Mouse (Mus musculus) kidney, postnatal 0 days (tissue): ENCODE results near the gene Zic1. TPM values are rescaled to one million over a fixed set of nuclear protein-coding genes. Genes with fewer than 3 reads are reported as not detected.

Experiments
- ATAC-seq: fragments of 200-750 bp; cut with Nextera tagmentation; replicated peaks from 2 replicates; pipeline ENCODE4 v1.8.0; 2017; ENCODE audit warnings: low read depth, moderate number of reproducible peaks, moderate TSS enrichment, moderate library complexity; ENCODE audit not compliant: low FRiP score
- DNase-seq: peaks from one replicate; pipeline ENCODE4 v3.0.0-alpha.2; 2016; ENCODE audit warnings: low spot score
- H3K27ac ChIP-seq: fragments of 300-500 bp; sonication (generic); 2 replicates; pipeline ENCODE4 v1.5.1; 2014; ENCODE audit warnings: mild to moderate bottlenecking
- H3K27me3 ChIP-seq: fragments of 300-500 bp; sonication (generic); 2 replicates; pipeline ENCODE4 v1.6.1; 2014; ENCODE audit warnings: low read length, mixed read lengths; ENCODE audit not compliant: insufficient read depth
- H3K36me3 ChIP-seq: fragments of 300-500 bp; sonication (generic); 2 replicates; pipeline ENCODE4 v1.6.1; 2014; ENCODE audit warnings: low read length, mixed read lengths; ENCODE audit not compliant: insufficient read depth
- H3K4me1 ChIP-seq: fragments of 300-500 bp; sonication (generic); replicated peaks from 2 replicates; pipeline ENCODE4 v1.6.1; 2014; ENCODE audit warnings: antibody characterized with exemption, low read length, mixed read lengths; ENCODE audit not compliant: insufficient read depth
- H3K4me2 ChIP-seq: fragments of 300-500 bp; sonication (generic); 2 replicates; pipeline ENCODE4 v1.6.1; 2014; ENCODE audit warnings: mild to moderate bottlenecking, low read length, moderate library complexity, mixed read lengths
- H3K4me3 ChIP-seq: fragments of 300-500 bp; sonication (generic); replicated peaks from 2 replicates; pipeline ENCODE4 v1.5.1; 2014; ENCODE audit warnings: low read depth, low read length
- H3K9ac ChIP-seq: fragments of 300-500 bp; sonication (generic); 2 replicates; pipeline ENCODE4 v1.6.1; 2014; ENCODE audit warnings: low read depth, low read length
- H3K9me3 ChIP-seq: fragments of 300-500 bp; sonication (generic); replicated peaks from 2 replicates; pipeline ENCODE4 v1.6.1; 2016; ENCODE audit warnings: low read length, inconsistent platforms, mixed read lengths
- CTCF ChIP-seq: IDR thresholded peaks from 2 replicates; pipeline ENCODE4 v1.5.1; 2016; ENCODE audit warnings: antibody characterized with exemption, low read depth, mild to moderate bottlenecking, moderate library complexity
- WGBS: fragments of 180-500 bp; shearing (Covaris S2); extraction: QIAGEN DNeasy Blood & Tissue Kit; methylation state at CpG from one replicate; pipeline ENCODE4 v1.1.7; 2014; 5-methylcytosine and 5-hydroxymethylcytosine counted together
- polyA plus RNA-seq: library from polyadenylated mRNA; unstranded; fragments of >200 nt; fragmentation: Nextera tagmentation; extraction: Ambion mirVana; gene quantifications from 2 replicates; pipeline ENCODE4 v1.2.1, GENCODE M21; 2015

Gene Zic1
- polyA plus RNA-seq, 1 experiment from 2014 or later = not detected

DNA sequence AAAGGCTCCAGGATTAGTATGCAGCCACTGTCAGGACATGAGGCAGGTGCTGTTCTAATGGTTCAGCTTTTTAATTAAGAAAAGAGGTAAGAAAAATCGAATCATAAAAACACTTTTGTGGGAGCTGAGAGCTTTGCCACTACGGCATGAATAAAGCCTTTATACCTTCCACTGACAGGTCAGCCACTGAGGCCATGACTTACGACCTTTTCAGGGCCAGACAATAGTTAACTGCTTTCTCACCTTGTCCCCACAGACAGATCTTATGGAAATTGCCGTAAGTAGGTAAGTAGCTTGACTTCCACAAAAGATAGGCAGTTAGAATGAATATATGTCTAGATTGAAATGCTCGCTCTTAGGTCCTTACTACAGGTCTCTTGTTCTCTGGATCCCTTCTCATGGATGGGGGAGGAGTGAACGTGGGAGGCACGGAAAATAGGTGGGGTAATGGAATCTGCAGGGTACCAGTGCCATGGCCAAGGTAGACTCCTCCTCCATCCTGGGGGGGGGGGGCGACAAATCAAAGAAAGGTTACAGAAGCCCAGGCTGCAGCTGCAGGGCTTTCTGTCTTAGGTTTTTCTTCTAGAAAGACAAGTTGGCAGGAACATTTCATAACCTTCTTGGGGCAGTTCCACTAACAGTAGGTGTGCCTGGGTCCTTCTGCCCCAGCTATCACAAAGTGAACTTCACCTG lies 27.9 kb upstream of the Zic1 start:
- H3K4me1 ChIP-seq = no peaks in the 10 kb centered on the region
- H3K27me3 ChIP-seq = peaks cover 83% of the 10 kb centered on the region
- no peak overlapping the region for H3K4me3 ChIP-seq
- DNase-seq = no peak
- no peak overlapping the region for H3K27ac ChIP-seq
- no peaks in the 10 kb centered on the region for H3K36me3 ChIP-seq
- no peak overlapping the region for H3K9ac ChIP-seq
- no peak overlapping the region for H3K4me2 ChIP-seq
- 3% methylated on average over 8 of the region's 8 CpGs for WGBS
- no peak for ATAC-seq
- no peaks in the 10 kb centered on the region for H3K9me3 ChIP-seq
- no peak for TF ChIP-seq CTCF

- Histone ChIP-seq H3K27ac (no peak overlapping the region), H3K4me1 (no peaks in the 10 kb centered on the region), H3K4me2 (no peak overlapping the region), H3K9ac (no peak overlapping the region), H3K27me3 (peaks cover 92% of the 10 kb centered on the region), H3K9me3 (no peaks in the 10 kb centered on the region), H3K36me3 (no peaks in the 10 kb centered on the region), H3K4me3 (no peak overlapping the region)
- 3% methylated on average over 4 of the region's 4 CpGs for WGBS
- TF ChIP-seq CTCF = no peak
- ATAC-seq (no peak), DNase-seq (no peak)
Observed at GRCm38 (mm10) chr9:91388173-91388572, 22.6 kb upstream of the Zic1 start.

DNA sequence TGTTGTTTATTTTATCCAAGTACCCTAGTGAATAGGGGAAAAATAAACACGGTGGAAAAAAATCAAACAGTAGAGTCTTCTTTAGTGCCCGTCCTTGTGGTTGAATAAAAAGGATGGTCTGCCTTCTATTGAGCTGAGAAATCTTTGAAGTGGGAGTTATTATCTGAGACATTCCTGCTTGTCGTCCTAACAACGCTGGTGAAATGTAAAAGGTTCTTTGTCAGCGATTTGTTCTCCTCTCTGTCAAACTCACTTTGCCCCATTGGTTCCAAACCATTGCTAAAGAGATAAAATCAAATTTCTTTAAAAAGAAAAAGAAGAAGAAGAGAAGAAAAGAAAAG lies 22.1 kb upstream of the Zic1 start:
- Histone ChIP-seq H3K9me3 (no peaks in the 10 kb centered on the region), H3K4me2 (no peak overlapping the region), H3K27ac (no peak overlapping the region), H3K9ac (no peak overlapping the region), H3K4me3 (no peak overlapping the region), H3K27me3 (peaks cover 93% of the 10 kb centered on the region), H3K4me1 (no peaks in the 10 kb centered on the region), H3K36me3 (no peaks in the 10 kb centered on the region)
- DNase-seq (no peak), ATAC-seq (no peak)
- under 1% methylated on average over 5 of the region's 5 CpGs for WGBS
- no peak for TF ChIP-seq CTCF

DNA sequence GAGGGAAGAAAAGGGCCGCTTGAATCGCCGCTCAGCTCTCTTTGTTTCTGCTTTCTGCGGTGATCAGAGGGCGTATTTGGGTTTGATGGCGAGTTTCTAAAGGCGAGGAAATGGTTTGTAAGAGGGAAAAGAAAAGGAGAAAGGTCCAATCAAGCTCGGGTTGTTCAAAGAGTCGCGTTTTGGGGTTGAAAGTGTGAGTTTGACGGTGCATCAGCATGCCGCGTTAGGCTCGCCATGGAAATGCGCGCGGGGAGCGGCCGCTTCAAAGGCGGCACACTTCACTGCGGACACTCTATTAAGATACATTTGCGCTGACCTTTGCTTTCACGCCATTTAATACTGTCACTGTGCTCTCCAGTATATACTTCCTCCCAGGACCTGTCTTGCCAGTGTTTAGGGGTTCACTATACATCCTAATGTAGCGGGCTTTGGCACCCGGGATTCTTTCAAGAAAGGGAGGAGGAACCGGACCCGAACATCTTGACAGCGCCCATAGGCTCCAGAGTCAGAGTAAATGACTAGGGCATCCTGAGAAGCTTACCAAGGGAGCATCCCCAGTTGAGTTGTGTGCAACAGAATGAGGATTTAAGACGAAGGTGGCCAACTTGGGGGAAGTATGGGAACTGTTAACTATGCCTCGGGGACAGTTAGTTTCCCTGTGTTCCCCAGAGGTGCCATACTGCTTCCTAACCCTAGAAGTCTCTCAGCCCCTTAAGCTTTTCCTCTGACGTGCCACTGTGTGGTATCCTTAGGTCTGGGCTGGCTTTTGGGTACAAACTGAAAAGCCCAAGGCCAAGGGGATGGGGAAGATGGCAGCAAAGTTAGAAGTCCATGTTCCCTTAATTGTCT lies 21.5 kb upstream of the Zic1 start:
- H3K4me1 ChIP-seq = no peaks in the 10 kb centered on the region
- no peak overlapping the region for H3K9ac ChIP-seq
- no peaks in the 10 kb centered on the region for H3K36me3 ChIP-seq
- H3K27me3 ChIP-seq = peaks cover 93% of the 10 kb centered on the region
- H3K27ac ChIP-seq = no peak overlapping the region
- no peaks in the 10 kb centered on the region for H3K9me3 ChIP-seq
- no peak for DNase-seq
- H3K4me2 ChIP-seq = no peak overlapping the region
- no peak for TF ChIP-seq CTCF
- H3K4me3 ChIP-seq = no peak overlapping the region
- no peak for ATAC-seq
- WGBS = 1% methylated on average over 31 of the region's 31 CpGs

- H3K9me3 ChIP-seq = no peaks in the 10 kb centered on the region
- no peak overlapping the region for H3K4me3 ChIP-seq
- H3K36me3 ChIP-seq = no peaks in the 10 kb centered on the region
- H3K9ac ChIP-seq = no peak overlapping the region
- DNase-seq (no peak), ATAC-seq (no peak)
- H3K27me3 ChIP-seq = peaks cover 92% of the 10 kb centered on the region
- H3K4me2 ChIP-seq = no peak overlapping the region
- under 1% methylated on average over 17 of the region's 17 CpGs for WGBS
- H3K27ac ChIP-seq = no peak overlapping the region
- 0 out of 2 replicates have a peak, but pooled peaks cover 3% of the 10 kb centered on the region for H3K4me1 ChIP-seq
- no peak for TF ChIP-seq CTCF
Observed at GRCm38 (mm10) chr9:91386502-91386890, 20.9 kb upstream of the Zic1 start.

DNA sequence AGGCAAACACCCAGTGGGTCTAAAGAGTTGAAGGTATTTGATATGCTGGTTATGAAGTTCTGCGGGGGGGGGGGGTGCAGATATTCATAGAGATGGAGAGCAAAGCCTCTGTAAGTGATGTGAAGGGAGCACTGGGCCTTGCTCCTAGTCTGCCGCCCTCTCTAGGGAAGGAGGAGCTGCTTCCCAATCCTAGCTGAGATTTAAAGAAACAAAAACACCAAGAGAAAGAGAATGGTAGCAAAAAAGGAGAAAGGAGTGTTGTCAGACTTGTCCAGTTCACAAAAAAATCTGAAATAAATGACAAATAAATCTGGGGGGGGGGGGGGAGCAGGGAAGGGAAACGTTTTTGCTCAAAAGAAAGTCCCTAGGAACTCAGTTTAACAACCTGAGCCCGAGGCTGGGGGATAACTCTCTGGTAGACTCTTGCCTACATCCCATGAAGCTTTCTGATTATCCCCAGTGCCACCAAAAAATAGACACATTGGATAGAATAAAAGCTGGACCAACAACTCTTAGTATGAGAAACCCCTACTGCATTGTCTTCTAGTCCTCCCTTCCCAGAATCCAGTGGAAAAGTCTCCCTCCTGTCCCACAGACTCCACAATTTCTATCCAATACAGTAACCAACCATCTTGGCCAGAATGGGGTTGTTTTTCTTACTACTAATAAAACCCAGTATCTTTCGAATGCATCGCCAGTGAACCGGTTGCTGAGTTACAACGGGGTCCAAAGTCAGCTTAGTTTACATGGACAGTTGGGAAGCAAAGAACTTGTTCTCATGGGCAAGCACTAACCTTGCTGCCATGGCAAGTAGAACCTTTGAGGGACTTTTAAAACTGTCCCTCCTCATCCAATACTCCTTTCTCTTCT lies 20.2 kb upstream of the Zic1 start:
- TF ChIP-seq CTCF = no peak
- Histone ChIP-seq H3K4me2 (no peak overlapping the region), H3K27ac (no peak overlapping the region), H3K9ac (no peak overlapping the region), H3K36me3 (no peaks in the 10 kb centered on the region), H3K27me3 (peaks cover 96% of the 10 kb centered on the region), H3K9me3 (no peaks in the 10 kb centered on the region), H3K4me1 (0 out of 2 replicates have a peak, but pooled peaks cover 6% of the 10 kb centered on the region), H3K4me3 (no peak overlapping the region)
- 5% methylated on average over 8 of the region's 8 CpGs for WGBS
- ATAC-seq (no peak), DNase-seq (no peak)
